Mouse (Mus musculus): ENCODE measurements around the gene Nhlh1. TPM values are rescaled to one million over a fixed set of nuclear protein-coding genes. Genes with fewer than 3 reads are reported as not detected.

Gene Nhlh1
- polyA plus RNA-seq, 1 experiment from 2014 or later, result 3.6 TPM

GRCm38 (mm10) chr1:172070227-172070626 lies 12.9 kb upstream of the Nhlh1 start:
- Histone ChIP-seq H3K9me3 (no peaks in the 10 kb centered on the region), H3K9ac (no peak overlapping the region), H3K4me2 (no peak overlapping the region), H3K27me3 (no peaks in the 10 kb centered on the region), H3K4me3 (no peak overlapping the region), H3K4me1 (replicated peaks) (no peaks in the 10 kb centered on the region), H3K27ac (replicated peaks) (no peak overlapping the region), H3K36me3 (peaks cover 92% of the 10 kb centered on the region)
- no peak for ATAC-seq (ENCODE audit: low FRiP score, low read depth)
- 91% methylated on average over 6 of the region's 6 CpGs for WGBS

DNA sequence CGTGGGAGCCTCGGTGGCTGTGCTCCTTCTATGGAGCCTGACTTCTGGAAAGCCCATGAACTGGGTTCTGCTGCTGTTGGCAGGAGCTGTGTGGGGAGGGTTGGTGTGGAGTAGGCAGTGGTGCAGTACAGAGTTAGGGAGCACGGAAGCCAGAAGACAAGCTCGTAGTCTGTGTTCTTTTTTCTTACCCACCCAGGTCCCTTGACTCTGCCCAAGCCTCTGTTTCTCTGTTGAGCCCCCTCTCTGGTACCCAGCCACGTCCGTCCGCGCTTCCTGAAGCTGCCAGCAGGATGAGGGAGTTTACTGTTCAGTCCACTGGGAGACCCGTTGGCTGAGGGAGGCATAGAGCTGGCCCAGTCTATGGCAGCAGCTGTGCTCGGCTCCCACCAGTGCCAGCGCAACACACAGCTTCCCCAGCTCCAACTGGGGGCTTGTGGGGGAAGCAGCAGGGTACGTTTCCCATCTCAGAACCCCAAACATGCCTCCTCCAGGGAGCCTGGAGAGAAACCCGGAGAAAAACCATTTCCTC lies 7.3 kb upstream of the Nhlh1 start:
- Histone ChIP-seq H3K9ac (no peak overlapping the region), H3K9me3 (no peaks in the 10 kb centered on the region), H3K4me2 (no peak overlapping the region), H3K36me3 (peaks cover 41% of the 10 kb centered on the region), H3K4me1 (replicated peaks) (no peaks in the 10 kb centered on the region), H3K4me3 (no peak overlapping the region), H3K27ac (replicated peaks) (peak overlapping the region; percentile 58), H3K27me3 (no peaks in the 10 kb centered on the region)
- ATAC-seq (ENCODE audit: low FRiP score, low read depth), result peak; percentile 63
- 40% methylated on average over 13 of the region's 13 CpGs for WGBS

DNA sequence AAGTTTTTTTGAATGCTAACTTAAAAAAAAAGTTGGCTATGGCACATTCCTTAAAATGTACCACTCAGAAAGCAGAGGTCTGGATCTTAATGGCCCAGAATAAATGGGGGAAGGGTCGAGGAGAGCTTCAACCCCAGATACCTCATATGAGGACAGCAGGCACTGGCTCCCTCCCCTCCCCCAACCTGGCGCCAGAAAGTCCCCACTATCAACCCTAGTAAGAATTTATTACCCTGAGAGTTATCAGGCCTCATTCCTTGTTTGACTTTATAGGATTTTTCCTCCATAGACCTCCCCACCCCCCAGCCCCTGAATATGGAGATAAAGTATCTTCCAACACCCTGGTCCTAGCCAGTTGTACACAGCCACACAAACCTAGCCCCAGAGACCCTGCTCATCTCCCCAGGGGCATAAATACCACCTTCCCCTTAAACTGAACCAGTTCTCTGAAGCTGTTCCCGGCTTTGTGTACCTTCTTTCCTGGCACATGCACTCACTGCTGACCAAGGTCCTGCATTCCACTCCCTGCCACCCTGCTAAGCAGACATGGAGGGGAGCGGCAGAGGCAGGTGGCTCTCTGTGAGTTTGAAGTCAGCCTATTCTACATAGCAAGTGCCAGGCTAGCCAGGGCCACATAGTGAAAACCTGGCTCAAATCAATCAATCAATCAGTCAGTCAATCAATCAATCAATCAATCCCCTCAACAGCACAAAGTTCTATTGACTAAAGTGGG lies 6.1 kb upstream of the Nhlh1 start:
- no peak overlapping the region for H3K9ac ChIP-seq
- H3K36me3 ChIP-seq, result peaks cover 29% of the 10 kb centered on the region
- WGBS, result 52% methylated on average over 4 of the region's 4 CpGs
- H3K27me3 ChIP-seq, result no peaks in the 10 kb centered on the region
- H3K9me3 ChIP-seq, result no peaks in the 10 kb centered on the region
- ATAC-seq (ENCODE audit: low FRiP score, low read depth), result no peak
- H3K4me1 ChIP-seq (replicated peaks), result peaks cover 4% of the 10 kb centered on the region; the same call in 1 of the 2 replicates
- H3K4me2 ChIP-seq, result no peak overlapping the region
- no peak overlapping the region for H3K4me3 ChIP-seq
- no peak overlapping the region for H3K27ac ChIP-seq (replicated peaks)

DNA sequence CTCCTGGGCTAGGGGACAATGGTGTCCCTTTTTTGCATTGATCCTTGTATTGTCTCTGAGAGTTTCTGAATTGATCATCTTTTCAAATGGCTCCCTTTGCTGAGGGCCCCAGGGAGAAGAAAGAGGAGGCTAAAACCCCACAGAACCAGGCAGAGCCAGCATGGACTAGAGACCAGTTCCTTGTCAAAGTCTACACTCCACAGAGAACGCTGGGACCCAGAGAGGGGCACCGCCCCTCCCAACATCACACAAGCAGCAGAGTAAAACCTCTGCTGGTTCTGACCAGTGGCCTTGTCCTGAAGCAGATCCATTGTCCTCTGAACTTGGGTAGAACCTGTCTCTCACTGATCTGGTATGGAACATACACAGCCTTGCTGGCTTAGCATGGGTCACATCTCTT lies 4.7 kb upstream of the Nhlh1 start:
- Histone ChIP-seq H3K27me3 (no peaks in the 10 kb centered on the region), H3K36me3 (peaks cover 15% of the 10 kb centered on the region), H3K4me2 (no peak overlapping the region), H3K9ac (no peak overlapping the region), H3K9me3 (no peaks in the 10 kb centered on the region), H3K4me1 (replicated peaks) (peaks cover 4% of the 10 kb centered on the region; the same call in 1 of the 2 replicates), H3K27ac (replicated peaks) (peak overlapping the region; percentile 8; the same call in 1 of the 2 replicates), H3K4me3 (no peak overlapping the region)
- WGBS, result 87% methylated on average over 2 of the region's 2 CpGs
- ATAC-seq (ENCODE audit: low FRiP score, low read depth), result no peak

- Histone ChIP-seq H3K4me3 (no peak overlapping the region), H3K27ac (replicated peaks) (peak overlapping the region; percentile 33; the same call in 1 of the 2 replicates), H3K27me3 (no peaks in the 10 kb centered on the region), H3K4me2 (no peak overlapping the region), H3K9ac (no peak overlapping the region), H3K36me3 (peaks cover 8% of the 10 kb centered on the region), H3K4me1 (replicated peaks) (peaks cover 4% of the 10 kb centered on the region; the same call in 1 of the 2 replicates), H3K9me3 (no peaks in the 10 kb centered on the region)
- ATAC-seq (ENCODE audit: low FRiP score, low read depth), result no peak
- WGBS, result 6% methylated on average over 8 of the region's 8 CpGs
Measured at GRCm38 (mm10) chr1:172061217-172061616, 3.8 kb upstream of the Nhlh1 start.

GRCm38 (mm10) chr1:172060659-172061058 lies 3.3 kb upstream of the Nhlh1 start:
- 33% methylated on average over 4 of the region's 4 CpGs for WGBS
- H3K4me1 ChIP-seq (replicated peaks), result peaks cover 4% of the 10 kb centered on the region; the same call in 1 of the 2 replicates
- peak overlapping the region; percentile 33; the same call in 1 of the 2 replicates for H3K27ac ChIP-seq (replicated peaks)
- H3K4me3 ChIP-seq, result no peak overlapping the region
- no peak overlapping the region for H3K4me2 ChIP-seq
- no peaks in the 10 kb centered on the region for H3K27me3 ChIP-seq
- H3K9ac ChIP-seq, result no peak overlapping the region
- no peak for ATAC-seq (ENCODE audit: low FRiP score, low read depth)
- no peaks in the 10 kb centered on the region for H3K9me3 ChIP-seq
- H3K36me3 ChIP-seq, result peaks cover 8% of the 10 kb centered on the region

DNA sequence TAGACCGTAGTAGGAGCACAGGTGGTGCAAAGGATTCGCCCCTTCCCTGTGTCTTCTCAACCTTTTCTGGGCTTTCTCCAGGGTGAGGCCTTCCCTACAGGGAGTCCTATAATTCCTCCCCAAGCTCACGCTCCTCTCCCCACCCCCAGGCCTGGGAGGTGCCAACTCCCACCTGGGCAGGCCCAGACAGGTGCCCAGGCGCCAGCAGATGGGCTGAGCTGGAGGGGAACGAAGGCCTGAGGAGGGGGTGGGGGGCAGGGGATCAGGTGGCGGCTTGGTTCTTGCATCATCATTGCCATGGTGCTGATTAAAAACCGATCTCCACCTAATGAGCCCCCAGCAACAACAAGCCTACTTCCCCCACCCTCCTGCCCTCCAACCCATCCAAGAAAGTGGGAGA lies 1.5 kb upstream of the Nhlh1 start:
- Histone ChIP-seq H3K9me3 (no peaks in the 10 kb centered on the region), H3K4me2 (no peak overlapping the region), H3K27me3 (no peaks in the 10 kb centered on the region), H3K27ac (replicated peaks) (peak overlapping the region; percentile 56), H3K4me1 (replicated peaks) (peaks cover 11% of the 10 kb centered on the region), H3K9ac (no peak overlapping the region), H3K4me3 (no peak overlapping the region), H3K36me3 (no peaks in the 10 kb centered on the region)
- WGBS, result 35% methylated on average over 7 of the region's 7 CpGs
- ATAC-seq (ENCODE audit: low FRiP score, low read depth), result no peak

GRCm38 (mm10) chr1:172058321-172058720 lies 948 bp upstream of the Nhlh1 start:
- WGBS, result 29% methylated on average over 6 of the region's 6 CpGs
- Histone ChIP-seq H3K36me3 (no peaks in the 10 kb centered on the region), H3K4me2 (no peak overlapping the region), H3K9ac (no peak overlapping the region), H3K27ac (replicated peaks) (peak overlapping the region; percentile 56), H3K27me3 (no peaks in the 10 kb centered on the region), H3K9me3 (no peaks in the 10 kb centered on the region), H3K4me1 (replicated peaks) (peaks cover 16% of the 10 kb centered on the region), H3K4me3 (no peak overlapping the region)
- no peak for ATAC-seq (ENCODE audit: low FRiP score, low read depth)

DNA sequence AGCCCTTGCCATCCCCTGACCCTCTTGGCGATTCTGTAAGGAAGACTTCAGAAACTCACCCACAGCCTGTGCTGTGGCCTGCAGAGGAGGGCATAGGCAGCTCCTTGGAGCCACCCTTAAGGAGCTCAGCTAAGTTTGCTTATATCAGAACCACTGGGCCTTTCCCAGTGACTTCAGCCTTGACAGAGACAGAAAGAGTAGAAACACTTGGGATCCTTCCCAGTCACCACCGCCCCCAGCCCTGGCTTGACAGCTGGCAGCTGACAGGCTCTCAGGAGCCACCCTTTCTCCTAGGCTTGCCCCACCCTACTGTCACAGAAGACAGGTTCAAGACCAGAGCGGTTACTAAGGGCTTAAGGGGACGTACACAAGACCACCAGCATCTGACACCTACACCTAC lies 1.1 kb downstream of the Nhlh1 start:
- WGBS, result 57% methylated on average over 4 of the region's 4 CpGs
- H3K4me1 ChIP-seq (replicated peaks), result peaks cover 22% of the 10 kb centered on the region
- no peaks in the 10 kb centered on the region for H3K36me3 ChIP-seq
- peak overlapping the region; percentile 30 for H3K4me2 ChIP-seq
- ATAC-seq (ENCODE audit: low FRiP score, low read depth), result no peak
- no peaks in the 10 kb centered on the region for H3K27me3 ChIP-seq
- no peak overlapping the region for H3K9ac ChIP-seq
- no peaks in the 10 kb centered on the region for H3K9me3 ChIP-seq
- no peak overlapping the region for H3K27ac ChIP-seq (replicated peaks)
- peak overlapping the region; percentile 25 for H3K4me3 ChIP-seq

DNA sequence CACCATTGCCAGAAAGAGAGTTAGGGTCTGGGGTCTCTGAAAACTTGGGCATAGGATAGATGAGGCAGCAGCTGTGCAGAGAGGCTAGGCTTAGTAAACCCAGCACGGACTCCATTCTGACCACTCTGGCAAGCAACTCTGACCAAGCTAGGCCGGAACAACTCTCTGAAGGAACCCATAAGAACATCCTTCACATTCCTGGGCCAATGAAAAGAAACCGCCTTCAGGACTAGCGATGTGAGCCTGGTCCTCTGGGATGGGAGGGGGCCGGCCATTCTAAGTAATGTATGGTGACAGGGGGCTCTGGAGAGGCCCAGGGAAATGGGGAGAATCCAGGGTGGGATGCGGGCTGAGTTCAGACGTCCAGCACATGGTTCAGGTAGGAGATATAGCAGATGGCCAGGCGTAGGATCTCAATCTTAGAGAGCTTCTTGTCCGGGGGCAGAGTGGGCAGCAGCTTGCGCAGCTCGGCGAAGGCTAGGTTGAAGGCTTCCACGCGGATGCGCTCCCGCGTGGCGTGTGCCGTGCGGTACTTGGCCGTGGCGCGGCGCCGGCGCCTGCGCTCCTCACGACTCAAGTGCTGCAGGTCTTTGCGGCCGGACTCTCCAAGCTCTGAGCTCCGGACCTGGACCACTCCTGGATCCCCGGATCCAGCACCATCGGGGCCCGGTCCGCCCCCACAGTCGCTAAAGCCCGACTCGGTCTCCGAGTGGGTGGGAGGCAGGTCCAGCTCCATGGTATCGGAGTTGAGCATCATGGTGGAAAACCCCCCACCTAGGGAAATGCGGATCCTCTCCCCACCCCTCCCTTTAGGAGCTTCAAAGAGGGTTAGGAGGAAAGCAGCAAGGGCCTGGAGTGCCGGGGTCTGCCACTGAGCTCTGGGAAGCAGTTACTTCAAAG lies 3.6 kb downstream of the Nhlh1 start:
- Histone ChIP-seq H3K36me3 (no peaks in the 10 kb centered on the region), H3K27ac (replicated peaks) (0 out of 2 replicates have a peak overlapping the region, but pooled peaks have one; percentile 6), H3K27me3 (no peaks in the 10 kb centered on the region), H3K9ac (peak overlapping the region; percentile 58), H3K9me3 (no peaks in the 10 kb centered on the region), H3K4me1 (replicated peaks) (peaks cover 29% of the 10 kb centered on the region), H3K4me2 (peak overlapping the region; percentile 84), H3K4me3 (peak overlapping the region; percentile 46)
- peak; percentile 37; the same call in 1 of the 2 replicates for ATAC-seq (ENCODE audit: low FRiP score, low read depth)
- WGBS, result 4% methylated on average over 42 of the region's 42 CpGs

GRCm38 (mm10) chr1:172052766-172053279 lies 4.5 kb downstream of the Nhlh1 start:
- no peaks in the 10 kb centered on the region for H3K36me3 ChIP-seq
- H3K9ac ChIP-seq, result no peak overlapping the region
- no peak overlapping the region for H3K27ac ChIP-seq (replicated peaks)
- H3K4me2 ChIP-seq, result peak overlapping the region; percentile 84
- 16% methylated on average over 9 of the region's 10 CpGs for WGBS
- peaks cover 37% of the 10 kb centered on the region for H3K4me1 ChIP-seq (replicated peaks)
- no peaks in the 10 kb centered on the region for H3K9me3 ChIP-seq
- no peak for ATAC-seq (ENCODE audit: low FRiP score, low read depth)
- no peaks in the 10 kb centered on the region for H3K27me3 ChIP-seq
- peak overlapping the region; percentile 46 for H3K4me3 ChIP-seq

Measured in hindbrain, embryonic 15.5 days (tissue).